Mouse (Mus musculus): ENCODE data around the gene C2cd5.

DNA sequence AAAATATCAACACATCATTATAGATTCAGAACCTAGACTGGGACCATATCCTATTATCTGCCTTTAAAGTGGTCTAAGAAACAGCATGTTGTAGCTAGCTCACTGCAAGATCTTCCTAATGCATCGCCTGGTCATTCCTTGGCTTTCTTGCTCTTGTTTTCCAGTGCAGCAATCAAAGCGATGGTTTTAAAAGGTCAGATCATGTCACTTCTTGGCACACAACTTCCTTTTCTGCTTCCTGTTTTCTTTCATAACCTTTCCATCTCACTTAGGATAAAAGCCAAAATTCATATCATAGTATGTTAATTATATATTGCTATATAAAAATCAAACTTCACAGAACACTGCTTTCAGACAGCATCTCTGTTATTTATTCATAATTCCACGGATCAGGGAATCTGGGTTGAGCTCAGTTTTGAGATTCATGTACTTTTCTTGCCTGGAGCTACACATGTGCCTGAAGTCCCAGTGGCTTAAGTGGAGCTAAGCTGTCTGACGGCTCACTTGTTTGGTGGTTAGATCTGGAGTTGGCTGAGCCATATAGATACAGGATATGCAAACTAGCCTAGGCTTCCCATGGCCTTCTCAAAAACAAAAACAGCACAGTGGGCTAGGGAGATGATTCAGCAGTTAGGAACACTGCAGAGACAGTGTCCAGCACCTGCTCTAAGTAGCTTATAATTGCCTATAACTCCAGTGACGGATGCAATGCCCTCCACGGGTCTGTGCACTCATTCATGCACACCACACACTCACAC lies 32.1 kb upstream of the C2cd5 start:
- TF ChIP-seq ZC3H11A (IDR thresholded peaks at IDR 0.05; ENCODE audit: low read depth, low read length) (no peak), POLR2A (IDR thresholded peaks at IDR 0.05; ENCODE audit: control insufficient read depth in 1 of 2, insufficient read depth in 1 of 2, low read depth in 1 of 2, low read length in 2 of 2, poor library complexity in 1 of 2) (no peak), JUND (IDR thresholded peaks at IDR 0.05; ENCODE audit: low read depth, low read length) (no peak), ZMIZ1 (IDR thresholded peaks at IDR 0.05; ENCODE audit: low read depth, low read length) (no peak)
